Mouse (Mus musculus) bone marrow, adult 2 months (tissue): ENCODE data around the gene Rtn4rl2. TPM values are rescaled to one million over a fixed set of nuclear protein-coding genes. Genes with fewer than 3 reads are reported as not detected.

Experiments used
- H3K27ac ChIP-seq: fragments of 200-500 bp; 2 replicates; pipeline ENCODE4 v1.5.1; 2012; ENCODE audit warnings: low read depth, mild to moderate bottlenecking, control low read depth, inconsistent platforms, low read length; ENCODE audit not compliant: control insufficient read depth, poor library complexity, insufficient read depth
- H3K4me1 ChIP-seq: fragments of 200-500 bp; 2 replicates; pipeline ENCODE4 v1.6.1; 2011; ENCODE audit warnings: low read length; ENCODE audit not compliant: control insufficient read depth, insufficient read depth
- H3K4me3 ChIP-seq: fragments of 200-500 bp; replicated peaks from 2 replicates; pipeline ENCODE3; 2011; ENCODE audit warnings: mild to moderate bottlenecking, low read depth, low read length, control low read depth; ENCODE audit not compliant: control insufficient read depth
- CTCF ChIP-seq: fragments of 200-500 bp; IDR thresholded peaks from 2 replicates; pipeline ENCODE4 v1.5.1; 2011; ENCODE audit warnings: low read length, control low read depth; ENCODE audit not compliant: control insufficient read depth, insufficient read depth
- POLR2A ChIP-seq: fragments of 200-500 bp; IDR thresholded peaks from 2 replicates; pipeline ENCODE4 v1.6.1; 2011; ENCODE audit warnings: low read depth, mild to moderate bottlenecking, control low read depth, low read length, borderline replicate concordance; ENCODE audit not compliant: control insufficient read depth
- WGBS: fragments of 180-500 bp; shearing (Covaris S2); methylation state at CpG from one replicate; pipeline ENCODE4 v1.1.7; 2018; 5-methylcytosine and 5-hydroxymethylcytosine counted together
- polyA plus RNA-seq: library from polyadenylated mRNA; stranded (reverse); fragments of >200 nt; gene quantifications from 2 replicates; pipeline ENCODE4 v1.2.4, GENCODE M21; 2011; ENCODE audit warnings: low replicate concordance; ENCODE audit not compliant: missing spikeins, insufficient read depth, insufficient read length

Rtn4rl2 gene
- polyA plus RNA-seq, 1 experiment: not detected

- WGBS: 62% methylated on average over 3 of the region's 3 CpGs
- no peak overlapping the region for H3K27ac ChIP-seq
These were observed 25.1 kb downstream of the Rtn4rl2 start for GRCm38 (mm10) chr2:84861430-84861829.

GRCm38 (mm10) chr2:84859991-84860780 is 26.3 kb downstream of the Rtn4rl2 start:
- 85% methylated on average over 7 of the region's 7 CpGs for WGBS

More at GRCm38 (mm10) chr2:84861430-84861829, 25.1 kb downstream of the Rtn4rl2 start:
- Histone ChIP-seq H3K4me3 (no peak overlapping the region), H3K4me1 (no peaks in the 10 kb centered on the region)
- TF ChIP-seq CTCF (no peak), POLR2A (no peak)

GRCm38 (mm10) chr2:84858551-84858950 is 28.0 kb downstream of the Rtn4rl2 start:
- WGBS: 94% methylated on average over 1 of the region's 1 CpGs
- no peak for TF ChIP-seq POLR2A
- no peak for TF ChIP-seq CTCF

More at GRCm38 (mm10) chr2:84859991-84860780, 26.3 kb downstream of the Rtn4rl2 start:
- Histone ChIP-seq H3K27ac (no peak overlapping the region), H3K4me1 (no peaks in the 10 kb centered on the region), H3K4me3 (no peak overlapping the region)
- TF ChIP-seq CTCF (no peak), POLR2A (no peak)

GRCm38 (mm10) chr2:84855732-84856131 is 30.8 kb downstream of the Rtn4rl2 start:
- no peak overlapping the region for H3K4me3 ChIP-seq
- H3K4me1 ChIP-seq: no peaks in the 10 kb centered on the region
- TF ChIP-seq POLR2A (no peak), CTCF (peak; percentile 83)
- WGBS: 73% methylated on average over 2 of the region's 2 CpGs
- no peak overlapping the region for H3K27ac ChIP-seq

More at GRCm38 (mm10) chr2:84858551-84858950, 28.0 kb downstream of the Rtn4rl2 start:
- H3K4me3 ChIP-seq: no peak overlapping the region
- H3K27ac ChIP-seq: no peak overlapping the region
- no peaks in the 10 kb centered on the region for H3K4me1 ChIP-seq

- Histone ChIP-seq H3K4me1 (no peaks in the 10 kb centered on the region), H3K4me3 (no peak overlapping the region)
- WGBS: 88% methylated on average over 23 of the region's 23 CpGs
These were observed 35.1 kb downstream of the Rtn4rl2 start for GRCm38 (mm10) chr2:84851130-84852040.

GRCm38 (mm10) chr2:84850407-84851129 is 35.9 kb downstream of the Rtn4rl2 start:
- TF ChIP-seq CTCF (no peak), POLR2A (no peak)
- 84% methylated on average over 7 of the region's 7 CpGs for WGBS
- Histone ChIP-seq H3K4me3 (no peak overlapping the region), H3K4me1 (no peaks in the 10 kb centered on the region), H3K27ac (no peak overlapping the region)

More at GRCm38 (mm10) chr2:84851130-84852040, 35.1 kb downstream of the Rtn4rl2 start:
- no peak overlapping the region for H3K27ac ChIP-seq
- no peak for TF ChIP-seq POLR2A

GRCm38 (mm10) chr2:84845226-84845625 is 41.3 kb downstream of the Rtn4rl2 start:
- WGBS: 15% methylated on average over 1 of the region's 1 CpGs
- H3K27ac ChIP-seq: no peak overlapping the region
- TF ChIP-seq POLR2A (no peak), CTCF (no peak)
- no peaks in the 10 kb centered on the region for H3K4me1 ChIP-seq
- no peak overlapping the region for H3K4me3 ChIP-seq
